Mouse (Mus musculus): ENCODE data around the gene Ehmt1.

Gene Ehmt1

DNA sequence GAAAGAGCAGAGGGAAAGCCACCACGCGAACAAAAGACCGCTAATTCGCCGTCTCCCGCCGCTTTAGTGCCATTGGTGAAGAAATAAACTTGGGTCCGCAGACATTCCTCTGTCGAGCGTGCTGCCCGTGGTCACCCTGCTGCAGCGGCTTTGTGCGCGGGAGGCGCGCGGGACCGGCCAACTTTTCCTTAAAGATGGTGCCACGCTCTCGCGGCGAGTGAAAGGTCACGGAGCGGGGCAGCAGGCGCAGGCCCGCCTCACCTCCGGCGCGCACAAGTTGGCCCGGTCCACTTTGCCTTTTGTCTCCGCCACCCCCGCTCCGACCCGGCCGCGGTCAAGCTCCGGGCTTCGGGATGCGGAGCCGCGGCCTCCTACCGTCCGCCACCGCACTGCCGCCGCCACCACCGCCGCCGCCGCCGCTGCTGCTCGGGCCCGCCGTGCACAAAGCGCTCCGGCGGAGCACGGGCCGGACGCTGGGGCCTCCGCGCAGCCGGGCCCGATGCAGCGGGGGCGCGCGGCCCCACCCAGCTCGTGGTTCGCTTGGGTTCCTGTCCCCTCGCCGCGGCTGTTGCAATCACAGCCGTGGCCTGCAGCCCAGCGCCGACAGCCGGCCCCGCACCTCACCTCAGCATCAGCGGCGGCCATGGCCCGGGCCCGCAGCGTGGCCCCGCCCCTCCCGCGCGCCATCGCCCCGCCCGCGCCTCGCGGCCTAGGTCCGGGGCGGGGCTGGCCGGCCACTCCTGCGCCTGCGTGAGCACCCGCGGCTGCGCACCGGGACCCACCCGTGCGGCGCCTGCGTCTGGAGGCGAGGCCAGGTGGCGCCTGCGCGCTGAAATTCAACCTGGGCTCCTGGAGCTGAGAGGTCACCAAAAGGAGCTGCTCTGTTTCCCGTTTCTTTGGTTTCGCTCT is at the start of gene Ehmt1:
TSS of gene Ehmt1 (minus strand) at position 685 of the 909 bp plus-strand sequence.
- in situ Hi-C loops (cut with MboI; ENCODE audit: unreplicated experiment in 2 of 2): no loop called here

DNA sequence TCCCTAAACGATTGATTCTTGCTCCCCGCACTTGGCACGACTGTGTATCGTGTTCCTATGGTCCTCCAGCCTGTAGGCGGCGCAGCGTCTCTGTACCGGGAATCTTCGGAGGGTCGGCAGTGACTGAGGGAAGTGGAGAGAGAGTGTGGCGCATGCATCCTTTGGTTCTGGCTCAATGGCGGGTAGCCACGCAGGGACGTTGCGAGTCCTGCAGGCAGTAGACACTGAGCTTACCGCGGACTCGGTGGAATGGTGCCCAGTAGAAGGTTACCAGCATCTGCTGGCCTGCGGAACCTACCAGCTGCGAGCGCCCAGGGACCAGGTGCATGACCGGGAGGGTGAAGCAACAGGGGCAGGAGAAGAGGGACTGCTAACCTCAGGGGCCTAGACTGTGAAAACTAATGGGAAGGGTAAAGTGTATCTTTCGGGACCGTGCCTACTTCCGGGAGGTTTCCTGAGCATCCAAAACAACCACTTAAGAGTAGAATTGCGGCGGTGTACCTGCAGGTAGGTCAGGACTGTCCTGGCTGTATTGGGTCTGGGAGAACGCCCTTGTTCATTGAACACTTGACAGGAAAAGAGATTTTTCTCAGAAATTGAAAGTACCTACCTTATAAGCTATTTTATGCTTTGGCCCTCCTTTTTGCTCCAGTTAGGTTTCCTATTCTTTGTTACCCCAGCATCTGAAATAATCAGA is 43.0 kb upstream of the Ehmt1 start, which contains the start of gene Dph7:
TSS of gene Dph7 (plus strand) at position 97 of the 697 bp plus-strand sequence.
- in situ Hi-C loops (cut with MboI; ENCODE audit: unreplicated experiment in 2 of 2): no loop called here

DNA sequence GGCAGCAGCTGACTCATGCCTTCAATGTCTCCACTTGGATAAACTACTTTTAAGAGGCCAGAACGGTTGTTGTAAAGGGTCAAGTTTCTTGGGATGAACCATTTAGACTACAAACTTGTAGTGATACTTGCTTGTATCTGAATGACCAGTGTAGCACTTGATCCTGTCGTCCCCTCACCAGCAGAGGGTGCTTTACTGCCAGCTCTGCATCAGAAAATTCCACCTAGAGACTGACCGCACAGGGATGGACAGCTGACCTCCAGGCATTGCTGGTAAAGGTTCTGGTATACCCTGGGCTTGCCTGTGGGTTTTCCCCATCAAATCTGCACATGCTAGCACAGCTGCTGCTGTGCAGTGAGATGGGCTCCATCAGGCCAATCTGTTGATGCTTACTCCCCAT is 41.5 kb upstream of the Ehmt1 start:
- in situ Hi-C loops (cut with MboI; ENCODE audit: unreplicated experiment in 2 of 2): no loop called here

DNA sequence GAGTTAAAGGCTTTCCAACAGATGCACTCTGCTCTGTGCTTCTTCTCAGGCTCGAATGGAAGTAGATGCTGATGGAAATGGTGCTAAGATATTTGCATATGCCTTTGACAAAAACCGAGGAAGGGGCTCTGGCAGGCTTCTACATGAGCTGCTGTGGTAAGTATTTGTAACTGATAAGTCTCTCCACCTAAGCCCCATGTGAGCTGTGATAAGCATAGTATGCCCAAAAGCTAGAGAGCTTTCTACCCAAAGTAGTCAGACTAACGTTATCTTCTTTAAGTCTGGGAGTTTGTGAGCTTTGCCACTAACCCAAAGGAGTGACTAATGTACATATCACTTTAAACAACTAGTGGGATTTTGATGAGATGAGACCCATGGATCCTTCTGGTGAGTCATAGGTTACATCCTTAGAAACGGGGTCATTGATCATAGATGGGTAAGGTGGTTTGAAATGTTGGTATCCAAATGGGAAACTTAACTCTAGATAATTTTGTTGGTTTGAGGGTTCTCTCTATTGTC is 33.2 kb upstream of the Ehmt1 start:
- in situ Hi-C loops (cut with MboI; ENCODE audit: unreplicated experiment in 2 of 2): no loop called here

DNA sequence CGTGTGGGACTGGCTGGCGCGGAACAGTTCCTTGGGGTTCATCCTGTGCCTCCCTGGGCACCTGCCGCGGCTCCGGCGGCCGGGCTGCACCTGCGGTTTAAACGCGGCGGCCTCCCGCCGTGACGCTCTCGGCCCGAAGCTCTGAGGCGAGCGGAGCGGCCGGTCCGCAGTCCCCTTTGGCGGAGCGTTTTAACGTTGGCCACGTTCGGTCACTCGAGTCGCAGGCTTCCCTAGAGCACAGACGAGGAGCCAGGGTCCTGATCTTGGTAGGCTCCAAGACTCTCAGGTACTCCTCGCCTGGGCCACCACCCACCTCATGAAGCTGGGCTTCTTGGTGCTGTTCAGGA is 30.7 kb upstream of the Ehmt1 start:
- in situ Hi-C loops (cut with MboI; ENCODE audit: unreplicated experiment in 2 of 2): no loop called here

DNA sequence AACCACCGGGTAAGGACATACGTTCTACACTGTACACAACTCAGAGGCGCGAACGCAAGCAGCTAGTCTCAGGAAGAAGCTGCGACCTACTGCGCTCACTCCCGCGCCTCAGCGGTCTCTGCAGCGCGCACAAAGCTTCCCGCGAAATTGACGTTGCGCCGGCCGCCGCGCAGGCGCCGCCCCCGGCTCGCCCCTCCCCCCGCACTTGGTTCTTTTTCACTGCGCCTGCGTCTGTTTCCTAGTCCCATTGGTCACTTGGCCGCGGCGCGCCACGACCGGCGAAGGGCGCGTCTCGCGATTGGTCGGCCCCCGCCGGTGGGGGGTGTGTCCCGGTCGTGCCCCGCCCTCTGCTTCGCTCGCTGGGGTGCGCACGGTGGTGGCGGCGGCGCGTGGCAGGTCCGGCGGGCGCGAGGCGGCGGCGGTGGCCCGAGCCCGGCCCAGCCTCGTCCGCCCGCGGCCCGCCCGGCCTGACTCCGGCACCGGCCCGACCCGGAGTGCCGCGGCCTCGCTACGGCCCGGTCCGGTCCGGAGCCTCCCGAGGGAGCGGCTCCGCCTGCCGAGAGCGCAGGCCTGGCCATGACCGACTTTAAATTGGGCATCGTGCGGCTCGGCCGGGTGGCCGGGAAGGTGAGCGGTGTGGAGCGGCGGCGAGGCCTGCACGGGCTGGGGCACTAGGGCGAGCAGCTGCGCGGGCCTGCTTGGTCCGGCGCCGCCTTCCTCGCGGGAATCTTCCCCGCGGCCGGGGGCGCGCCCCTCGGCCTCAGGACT is 30.2 kb upstream of the Ehmt1 start, which contains the start of gene Zmynd19:
TSS of gene Zmynd19 (plus strand) at position 372 of the 768 bp plus-strand sequence.
- in situ Hi-C loops (cut with MboI; ENCODE audit: unreplicated experiment in 2 of 2): loop anchor here (5.0 to 10.0 kb wide), 3 partner anchors 95 to 542 kb away; no protein-coding TSS in a partner anchor

DNA sequence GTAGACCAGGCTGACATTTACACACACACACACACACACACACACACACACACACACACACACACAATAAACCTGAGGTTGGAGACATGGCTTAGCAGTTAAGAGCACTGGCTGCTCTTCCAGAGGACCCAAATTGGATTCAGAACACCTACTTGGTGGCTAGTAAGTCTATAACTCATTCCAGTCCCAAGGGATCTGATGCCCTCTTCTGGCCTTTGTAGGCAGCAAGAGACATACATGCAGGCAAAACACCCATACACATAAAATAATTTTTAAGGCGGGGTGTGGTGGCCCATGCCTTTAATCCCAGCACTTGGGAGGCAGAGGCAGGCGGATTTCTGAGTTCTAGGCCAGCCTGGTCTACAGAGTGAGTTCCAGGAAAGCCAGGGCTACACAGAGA is 24.9 kb upstream of the Ehmt1 start:
- in situ Hi-C loops (cut with MboI; ENCODE audit: unreplicated experiment in 2 of 2): loop anchor here in 1 of 2 experiments (10.0 kb wide), 1 partner anchor 90 kb away; no protein-coding TSS in a partner anchor

DNA sequence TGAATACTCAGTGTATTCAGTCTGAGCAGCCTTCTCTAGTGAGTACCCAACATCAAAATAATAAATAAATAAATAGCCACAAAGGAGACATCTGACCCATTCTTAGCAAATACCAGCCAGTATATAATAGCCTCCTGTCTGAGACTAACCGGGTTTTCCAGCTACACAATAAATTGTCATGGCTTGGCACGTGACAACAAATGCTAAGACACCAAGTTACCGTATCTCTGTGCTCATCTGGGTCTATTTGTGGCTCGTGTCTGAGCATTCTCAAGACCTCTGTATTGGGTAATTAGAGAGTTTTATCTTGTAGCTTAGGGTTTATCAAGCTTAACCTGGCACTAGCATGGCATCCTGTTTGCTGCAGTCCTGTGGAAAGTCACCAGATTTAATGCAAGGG is 22.7 kb upstream of the Ehmt1 start:
- in situ Hi-C loops (cut with MboI; ENCODE audit: unreplicated experiment in 2 of 2): loop anchor here in 1 of 2 experiments (10.0 kb wide), 1 partner anchor 87 kb away; no protein-coding TSS in a partner anchor

DNA sequence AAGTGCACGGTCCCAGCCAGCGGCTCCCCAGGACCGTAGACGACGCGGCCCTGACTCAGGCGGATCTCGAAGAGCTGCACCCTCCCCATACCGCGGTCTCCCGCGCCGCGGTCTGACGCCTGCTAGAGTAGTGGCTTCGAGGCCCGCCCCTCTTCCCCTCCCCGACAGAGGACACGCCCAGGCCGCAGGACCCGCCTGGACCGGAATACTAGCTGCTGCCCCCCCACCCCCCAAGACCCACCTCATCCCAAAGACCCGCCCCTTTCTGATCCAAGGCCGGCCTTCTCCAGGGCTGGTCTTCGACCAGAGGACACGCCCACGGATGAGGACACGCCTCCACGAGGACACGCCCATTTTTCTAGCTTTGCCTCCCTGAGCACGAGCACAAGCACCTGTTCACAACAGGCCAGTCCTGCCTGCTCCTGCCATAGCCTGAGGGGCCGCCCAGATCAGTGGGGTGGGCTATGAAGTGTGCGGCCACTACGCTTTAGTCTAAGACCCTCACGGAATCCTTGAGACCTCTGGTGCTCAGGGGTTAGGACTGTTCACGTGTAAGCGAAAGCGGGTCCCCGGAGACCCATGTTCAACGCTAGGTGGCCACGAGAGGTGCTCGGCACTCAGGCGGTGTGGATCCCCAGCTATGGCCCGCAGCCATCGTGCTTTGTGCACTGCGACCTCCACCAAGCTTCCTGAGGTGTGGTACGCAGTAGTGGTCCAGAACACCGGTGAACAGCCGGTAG is 15.8 kb upstream of the Ehmt1 start, which contains the start of gene Arrdc1:
TSS of gene Arrdc1 (minus strand) at position 196 of the 740 bp plus-strand sequence.
- in situ Hi-C loops (cut with MboI; ENCODE audit: unreplicated experiment in 2 of 2): no loop called here

DNA sequence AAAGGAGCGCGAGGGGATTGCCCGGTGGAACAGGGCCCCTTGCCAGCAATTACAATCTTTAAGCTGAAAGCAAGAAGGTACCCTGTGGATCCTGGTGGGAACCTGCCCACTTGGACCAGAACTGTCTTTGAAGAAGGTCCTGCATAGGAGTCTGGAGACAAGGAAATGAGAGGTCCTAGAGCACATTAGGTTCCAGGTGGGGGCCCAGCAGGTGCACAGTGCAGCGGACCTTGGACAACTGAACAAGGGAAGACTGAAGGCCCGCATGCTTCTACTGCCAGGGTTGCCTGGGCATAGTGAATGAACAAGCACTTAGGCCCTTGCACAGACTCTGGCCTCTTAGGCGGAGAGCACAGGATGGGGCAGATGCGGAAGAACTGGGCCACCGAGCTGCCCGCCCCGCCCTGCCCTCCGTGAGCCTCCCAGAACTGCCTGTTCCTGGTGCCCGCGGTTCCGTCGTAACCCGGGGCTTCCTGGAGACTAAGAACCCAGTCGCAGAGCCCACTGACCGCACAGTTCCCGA is 15.1 kb upstream of the Ehmt1 start:
- in situ Hi-C loops (cut with MboI; ENCODE audit: unreplicated experiment in 2 of 2): no loop called here

DNA sequence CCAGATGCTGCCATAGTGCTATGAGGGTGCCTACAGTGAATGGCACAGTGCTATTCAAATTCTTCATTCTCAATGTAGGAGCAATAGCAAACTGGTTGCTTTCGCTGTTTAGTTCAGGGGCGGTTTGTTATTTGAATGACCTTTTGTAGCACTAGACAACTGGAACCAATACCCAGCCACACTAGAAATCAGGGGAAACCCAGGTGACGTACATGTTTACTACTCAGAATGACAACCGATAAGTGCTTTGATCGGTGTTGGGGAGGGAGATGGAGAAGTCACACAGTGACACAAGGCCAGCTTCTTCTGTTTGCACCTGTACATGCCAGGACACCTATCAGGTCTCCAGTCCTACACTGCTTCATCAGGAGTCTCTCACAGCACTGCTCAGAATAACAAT is 10.2 kb upstream of the Ehmt1 start:
- in situ Hi-C loops (cut with MboI; ENCODE audit: unreplicated experiment in 2 of 2): no loop called here

DNA sequence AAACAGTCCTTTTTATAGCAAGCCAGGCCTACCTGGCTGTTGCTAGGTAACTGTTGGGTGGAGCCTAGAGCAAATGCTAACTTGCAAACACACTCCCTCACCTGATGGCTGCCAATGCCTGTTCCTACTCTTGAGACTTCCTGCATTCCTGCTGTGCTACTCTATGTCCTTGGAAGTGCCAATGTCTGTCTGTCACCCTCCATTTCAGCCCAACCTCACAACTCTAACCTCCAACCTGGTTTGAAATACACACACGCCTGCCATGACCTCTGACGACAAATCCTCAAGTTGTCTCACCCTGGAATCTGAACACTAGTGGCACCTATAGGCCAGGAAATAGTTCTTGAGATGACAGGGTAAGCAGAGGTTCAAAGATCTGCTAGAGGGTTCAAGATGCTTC is 9.7 kb upstream of the Ehmt1 start:
- in situ Hi-C loops (cut with MboI; ENCODE audit: unreplicated experiment in 2 of 2): no loop called here

DNA sequence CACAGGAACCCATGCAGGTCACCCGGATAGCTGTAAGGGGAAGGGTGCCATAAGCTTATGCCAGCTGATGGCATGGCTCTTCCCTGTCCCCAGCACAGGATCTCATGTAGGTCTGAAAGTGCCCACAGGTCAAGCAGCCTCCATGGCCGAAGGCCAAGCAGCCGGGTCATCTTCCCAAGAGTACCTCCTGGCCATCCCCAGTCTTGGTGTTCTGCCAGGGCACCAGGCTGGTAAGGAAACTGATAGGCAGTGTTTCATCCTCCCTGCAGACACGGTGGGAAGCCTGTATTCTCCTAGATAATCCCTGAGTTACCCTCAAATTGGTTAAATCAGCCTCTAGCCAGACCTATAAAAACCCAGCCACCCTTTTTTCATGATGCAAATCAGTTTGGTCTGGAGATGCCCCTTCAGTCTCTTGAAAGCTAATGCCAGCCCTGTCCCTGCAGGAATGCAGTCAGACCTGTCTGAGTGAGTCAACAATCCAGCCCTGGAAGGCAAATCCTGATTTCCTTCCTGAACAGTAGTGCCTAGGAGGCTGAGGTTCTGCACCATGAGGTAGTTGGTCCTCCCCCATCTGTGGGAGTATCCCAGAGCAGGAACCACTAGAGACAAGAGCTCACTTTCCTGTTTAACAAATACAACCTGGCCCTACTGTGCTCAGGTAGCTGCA is 8.5 kb upstream of the Ehmt1 start:
- in situ Hi-C loops (cut with MboI; ENCODE audit: unreplicated experiment in 2 of 2): no loop called here

DNA sequence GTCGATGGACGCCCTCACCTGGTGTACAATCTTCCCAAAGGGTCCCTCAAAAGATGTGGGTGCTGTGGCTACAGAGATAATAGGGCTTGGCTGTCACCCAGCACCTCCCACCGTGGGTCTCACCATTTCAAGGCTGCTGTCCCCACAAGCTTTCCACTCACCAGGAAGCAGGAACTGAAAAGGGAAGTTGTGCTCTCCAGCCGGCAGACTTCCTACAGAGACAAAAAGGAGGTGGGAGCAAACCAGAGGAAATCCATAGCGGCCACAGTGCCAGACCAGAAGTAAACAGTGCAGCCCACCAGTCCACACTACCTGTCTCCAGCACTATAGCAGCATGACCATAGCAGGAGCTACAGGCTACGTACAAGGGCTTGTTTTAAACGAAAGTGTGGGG is 7.5 kb upstream of the Ehmt1 start:
- in situ Hi-C loops (cut with MboI; ENCODE audit: unreplicated experiment in 2 of 2): no loop called here

DNA sequence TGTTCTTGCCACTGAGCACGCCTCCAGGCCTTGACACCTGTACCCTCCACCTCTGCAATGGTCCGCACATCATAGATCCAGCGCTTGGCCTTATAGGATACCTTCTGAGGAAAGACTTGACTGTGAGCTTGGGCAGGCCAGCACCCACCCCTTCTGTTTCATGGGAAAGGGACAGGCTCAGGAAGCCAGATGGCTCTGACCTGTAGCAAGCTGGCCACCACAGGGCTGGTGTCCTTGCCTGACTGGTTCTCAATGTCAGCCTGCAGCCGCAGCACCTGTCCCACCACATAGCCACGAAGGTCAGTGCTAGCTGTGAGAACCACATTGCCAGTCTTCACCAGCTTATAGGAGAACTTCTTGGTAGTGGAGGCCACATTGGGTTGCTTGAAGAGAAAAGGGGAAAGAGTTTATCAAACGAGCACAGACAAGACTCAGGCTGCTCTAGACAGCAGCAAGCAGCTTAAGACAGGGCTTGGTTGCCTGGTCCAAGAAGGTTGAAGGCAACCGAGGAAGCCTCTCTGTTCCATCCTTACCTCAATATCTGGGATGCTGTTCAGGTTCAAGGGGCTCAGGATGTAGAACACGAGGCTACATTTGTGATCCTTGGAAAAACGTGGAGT is 7.0 kb upstream of the Ehmt1 start:
- in situ Hi-C loops (cut with MboI; ENCODE audit: unreplicated experiment in 2 of 2): no loop called here

DNA sequence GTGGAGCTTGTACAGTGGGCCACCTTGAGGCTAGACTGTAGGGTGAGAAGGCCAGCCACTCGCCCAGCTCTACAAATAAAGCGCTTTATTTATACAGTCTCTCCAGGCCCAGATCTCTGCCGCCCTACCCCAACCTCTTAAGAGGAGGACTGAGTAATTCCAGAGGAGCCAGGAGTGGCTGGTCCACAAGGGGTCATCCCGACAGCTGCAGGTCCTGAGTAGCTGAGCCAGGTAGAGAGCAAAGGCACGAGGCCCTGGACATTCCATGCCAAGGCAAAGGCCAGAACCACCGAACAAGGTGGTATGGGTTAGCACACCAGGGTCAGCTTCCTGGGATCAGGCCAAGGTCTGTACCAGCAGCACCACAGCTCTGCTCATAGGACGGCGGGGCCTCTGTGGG is 5.9 kb upstream of the Ehmt1 start:
- in situ Hi-C loops (cut with MboI; ENCODE audit: unreplicated experiment in 2 of 2): no loop called here

DNA sequence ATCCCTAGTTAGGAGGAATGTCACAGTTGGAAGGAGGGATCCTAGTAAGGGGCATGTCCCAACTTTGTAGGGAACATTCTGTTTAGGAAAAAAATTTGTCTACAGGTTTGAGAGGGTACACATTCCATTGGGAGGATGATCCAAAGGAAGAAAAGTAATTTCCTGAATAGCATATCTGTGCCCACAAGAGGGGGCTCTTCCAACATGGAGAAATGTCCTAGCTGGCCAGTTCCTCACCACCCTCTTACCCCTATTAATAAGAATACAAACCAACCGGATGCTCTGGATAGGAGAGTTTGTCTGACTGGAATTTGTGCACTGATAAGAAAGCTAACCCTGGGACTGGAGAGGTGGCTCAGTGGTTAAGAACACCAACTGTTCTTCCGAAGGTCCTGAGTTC is 4.1 kb upstream of the Ehmt1 start:
- in situ Hi-C loops (cut with MboI; ENCODE audit: unreplicated experiment in 2 of 2): no loop called here

DNA sequence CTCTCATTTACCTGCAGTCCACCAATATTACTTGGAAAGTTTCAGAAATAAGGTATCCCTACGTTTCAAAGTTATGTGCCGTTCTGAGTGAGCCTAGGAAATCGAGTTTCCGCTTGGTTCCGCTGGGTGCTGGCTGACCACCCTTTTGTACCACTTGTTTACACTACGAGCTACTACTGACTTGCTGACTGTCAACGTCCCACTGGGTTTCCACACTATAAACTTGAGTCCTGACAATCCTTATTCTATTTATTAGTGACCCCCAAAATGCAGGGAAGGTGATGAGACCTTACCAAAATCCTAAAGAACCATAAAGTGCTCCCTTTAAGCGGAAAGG is 393 bp upstream of the Ehmt1 start:
- in situ Hi-C loops (cut with MboI; ENCODE audit: unreplicated experiment in 2 of 2): no loop called here

DNA sequence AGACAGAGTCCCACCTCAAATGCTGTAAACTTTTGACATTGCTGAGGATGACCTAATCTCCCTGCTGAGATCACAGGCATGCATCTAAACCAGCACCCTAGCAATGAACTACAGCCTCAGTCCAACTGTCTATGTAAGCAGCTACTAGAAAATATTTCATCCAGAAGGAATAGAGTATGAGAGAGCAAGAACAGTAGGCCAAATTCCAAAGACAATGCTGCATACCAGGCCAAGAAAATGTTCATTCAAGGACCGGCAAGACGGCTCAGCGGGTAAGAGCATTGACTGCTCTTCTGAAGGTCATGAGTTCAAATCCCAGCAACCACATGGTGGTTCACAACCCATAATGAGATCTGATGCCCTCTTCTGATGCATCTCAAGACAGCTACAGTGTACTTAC is 4.7 kb downstream of the Ehmt1 start:
- in situ Hi-C loops (cut with MboI; ENCODE audit: unreplicated experiment in 2 of 2): no loop called here

All from v-Abl transformed pro-B cells (cell line).